Mouse (Mus musculus) forebrain, embryonic 14.5 days (tissue): ENCODE measurements around the gene Fam208b. TPM values are rescaled to one million over a fixed set of nuclear protein-coding genes. Genes with fewer than 3 reads are reported as not detected.
"Not testable (repeated sequence)": the region's sequence is repeated elsewhere in the genome, so short reads cannot be mapped to it uniquely, and the experiment has no call there.

Experiments used
- ATAC-seq: fragments of 200-750 bp; cut with Nextera tagmentation; 2 replicates; pipeline ENCODE4 v1.8.0; 2017; ENCODE audit warnings: mild to moderate bottlenecking, moderate library complexity
- DNase-seq: peaks from one replicate; pipeline ENCODE4 v3.0.0-alpha.2; 2015; ENCODE audit warnings: low spot score
- H3K27ac ChIP-seq: fragments of 300-500 bp; sonication (generic); 2 replicates; pipeline ENCODE4 v1.5.1; 2014; ENCODE audit warnings: low read depth, mild to moderate bottlenecking, control low read depth, low read length, moderate library complexity
- H3K27me3 ChIP-seq: fragments of 300-500 bp; sonication (generic); replicated peaks from 2 replicates; pipeline ENCODE4 v1.6.1; 2014; ENCODE audit warnings: low read length, control low read depth, mixed read lengths; ENCODE audit not compliant: control insufficient read depth, insufficient read depth
- H3K36me3 ChIP-seq: fragments of 300-500 bp; sonication (generic); 2 replicates; pipeline ENCODE4 v1.6.1; 2014; ENCODE audit warnings: low read length, control low read depth; ENCODE audit not compliant: control insufficient read depth, insufficient read depth
- H3K4me1 ChIP-seq: fragments of 300-500 bp; sonication (generic); 2 replicates; pipeline ENCODE4 v1.6.1; 2014; ENCODE audit warnings: antibody characterized with exemption, low read length, control low read depth; ENCODE audit not compliant: control insufficient read depth, insufficient read depth
- H3K4me2 ChIP-seq: fragments of 300-500 bp; sonication (generic); 2 replicates; pipeline ENCODE4 v1.6.1; 2014; ENCODE audit warnings: mild to moderate bottlenecking, control low read depth, low read length
- H3K4me3 ChIP-seq: fragments of 300-500 bp; sonication (generic); 2 replicates; pipeline ENCODE4 v1.5.1; 2014; ENCODE audit warnings: low read depth, low read length, control low read depth
- H3K9ac ChIP-seq: fragments of 300-500 bp; sonication (generic); 2 replicates; pipeline ENCODE4 v1.6.1; 2014; ENCODE audit warnings: mild to moderate bottlenecking, low read length, control low read depth, moderate library complexity
- H3K9me3 ChIP-seq: fragments of 300-500 bp; sonication (generic); replicated peaks from 2 replicates; pipeline ENCODE4 v1.6.1; 2016; ENCODE audit warnings: low read length, control low read depth, mixed read lengths; ENCODE audit not compliant: control insufficient read depth
- WGBS: fragments of 180-500 bp; shearing (Covaris S2); extraction: QIAGEN DNeasy Blood & Tissue Kit; methylation state at CpG from one replicate; pipeline ENCODE4 v1.1.7; 2014; 5-methylcytosine and 5-hydroxymethylcytosine counted together
- polyA plus RNA-seq: library from polyadenylated mRNA; unstranded; fragments of >200 nt; fragmentation: Nextera tagmentation; extraction: Ambion mirVana; gene quantifications from 2 replicates; pipeline ENCODE4 v1.2.1, GENCODE M21; 2014

Gene Fam208b
- polyA plus RNA-seq, 1 experiment from 2014 or later = 18.2 TPM

- H3K4me3 ChIP-seq = no peak overlapping the region
- no peaks in the 10 kb centered on the region for H3K36me3 ChIP-seq
- no peak overlapping the region for H3K9ac ChIP-seq
- ATAC-seq (no peak), DNase-seq (no peak)
- no peaks in the 10 kb centered on the region for H3K27me3 ChIP-seq
- H3K27ac ChIP-seq = no peak overlapping the region
- no peaks in the 10 kb centered on the region for H3K9me3 ChIP-seq
- no peaks in the 10 kb centered on the region for H3K4me1 ChIP-seq
- no peak overlapping the region for H3K4me2 ChIP-seq
- WGBS = 66% methylated on average over 10 of the region's 10 CpGs
These were observed 79.1 kb downstream of the Fam208b start for GRCm38 (mm10) chr13:3531692-3532320.

- not testable (repeated sequence) for H3K27me3 ChIP-seq, H3K4me3 ChIP-seq, H3K4me1 ChIP-seq, H3K27ac ChIP-seq, H3K36me3 ChIP-seq, H3K9me3 ChIP-seq, H3K9ac ChIP-seq, DNase-seq, H3K4me2 ChIP-seq, ATAC-seq
- WGBS = 45% methylated on average over 2 of the region's 2 CpGs
These were observed 79.7 kb downstream of the Fam208b start for GRCm38 (mm10) chr13:3531176-3531575.

- Histone ChIP-seq H3K4me2 (no peak overlapping the region), H3K27ac (no peak overlapping the region), H3K9ac (no peak overlapping the region), H3K27me3 (no peaks in the 10 kb centered on the region), H3K4me1 (no peaks in the 10 kb centered on the region; the same call in 1 of the 2 replicates), H3K9me3 (no peaks in the 10 kb centered on the region), H3K4me3 (no peak overlapping the region), H3K36me3 (no peaks in the 10 kb centered on the region)
- WGBS = 66% methylated on average over 3 of the region's 3 CpGs
- ATAC-seq (no peak), DNase-seq (no peak)
These were observed 80.5 kb downstream of the Fam208b start for GRCm38 (mm10) chr13:3530451-3530850.

GRCm38 (mm10) chr13:3526328-3526727, 84.6 kb downstream of the Fam208b start:
- ATAC-seq = no peak
- Histone ChIP-seq H3K9ac (no peak overlapping the region), H3K4me1 (no peaks in the 10 kb centered on the region; the same call in 1 of the 2 replicates), H3K9me3 (no peaks in the 10 kb centered on the region), H3K4me3 (no peak overlapping the region), H3K4me2 (no peak overlapping the region), H3K36me3 (no peaks in the 10 kb centered on the region), H3K27me3 (no peaks in the 10 kb centered on the region), H3K27ac (no peak overlapping the region)
- DNase-seq = no peak
- 80% methylated on average over 8 of the region's 8 CpGs for WGBS

GRCm38 (mm10) chr13:3525611-3526051, 85.3 kb downstream of the Fam208b start:
- 0 out of 2 replicates have a peak, but pooled peaks have one; percentile 37 for ATAC-seq
- Histone ChIP-seq H3K9me3 (no peaks in the 10 kb centered on the region), H3K9ac (no peak overlapping the region), H3K27ac (no peak overlapping the region), H3K4me3 (no peak overlapping the region), H3K4me1 (no peaks in the 10 kb centered on the region; the same call in 1 of the 2 replicates), H3K27me3 (no peaks in the 10 kb centered on the region), H3K4me2 (no peak overlapping the region), H3K36me3 (no peaks in the 10 kb centered on the region)
- no peak for DNase-seq
- 37% methylated on average over 4 of the region's 4 CpGs for WGBS

GRCm38 (mm10) chr13:3523946-3524345, 87.0 kb downstream of the Fam208b start:
- WGBS = 81% methylated on average over 1 of the region's 1 CpGs
- Histone ChIP-seq H3K9me3 (no peaks in the 10 kb centered on the region), H3K27me3 (no peaks in the 10 kb centered on the region), H3K36me3 (no peaks in the 10 kb centered on the region), H3K4me1 (no peaks in the 10 kb centered on the region; the same call in 1 of the 2 replicates), H3K4me3 (no peak overlapping the region), H3K27ac (no peak overlapping the region), H3K9ac (no peak overlapping the region), H3K4me2 (no peak overlapping the region)
- ATAC-seq (no peak), DNase-seq (no peak)

GRCm38 (mm10) chr13:3523459-3523858, 87.4 kb downstream of the Fam208b start:
- peak; percentile 32; the same call in 1 of the 2 replicates for ATAC-seq
- WGBS = 50% methylated on average over 6 of the region's 6 CpGs

GRCm38 (mm10) chr13:3519994-3520393, 90.9 kb downstream of the Fam208b start:
- H3K27me3 ChIP-seq, ATAC-seq: not testable (repeated sequence)

More at GRCm38 (mm10) chr13:3523459-3523858, 87.4 kb downstream of the Fam208b start:
- H3K4me2 ChIP-seq = no peak overlapping the region
- H3K9ac ChIP-seq = no peak overlapping the region
- no peak overlapping the region for H3K4me3 ChIP-seq
- peak; percentile 58 for DNase-seq
- no peaks in the 10 kb centered on the region; the same call in 1 of the 2 replicates for H3K4me1 ChIP-seq
- no peaks in the 10 kb centered on the region for H3K36me3 ChIP-seq
- H3K27ac ChIP-seq = no peak overlapping the region
- H3K9me3 ChIP-seq = no peaks in the 10 kb centered on the region
- no peaks in the 10 kb centered on the region for H3K27me3 ChIP-seq

GRCm38 (mm10) chr13:3519357-3519756, 91.6 kb downstream of the Fam208b start:
- 80% methylated on average over 4 of the region's 4 CpGs for WGBS

More at GRCm38 (mm10) chr13:3519994-3520393, 90.9 kb downstream of the Fam208b start:
- not testable (repeated sequence) for H3K4me2 ChIP-seq, H3K9ac ChIP-seq, H3K27ac ChIP-seq, H3K9me3 ChIP-seq, H3K36me3 ChIP-seq, H3K4me3 ChIP-seq, H3K4me1 ChIP-seq, DNase-seq
- 53% methylated on average over 1 of the region's 1 CpGs for WGBS

More at GRCm38 (mm10) chr13:3519357-3519756, 91.6 kb downstream of the Fam208b start:
- not testable (repeated sequence) for H3K4me3 ChIP-seq, DNase-seq, ATAC-seq, H3K27ac ChIP-seq, H3K9ac ChIP-seq, H3K4me2 ChIP-seq, H3K36me3 ChIP-seq, H3K27me3 ChIP-seq, H3K4me1 ChIP-seq, H3K9me3 ChIP-seq
